Mouse (Mus musculus) thymus, postnatal 10 days (tissue): ENCODE results near the gene Gbgt1.
"Not testable (repeated sequence)": the region's sequence is repeated elsewhere in the genome, so short reads cannot be mapped to it uniquely, and the experiment has no call there.

Experiments
- DNase-seq, 2 experiments: peaks; one replicate each; pipeline ENCODE4 v3.0.0; 2021; ENCODE audit warnings: low spot score in 2 of 2

The Gbgt1 gene

GRCm38 (mm10) chr2:28498431-28498830 is 1.7 kb downstream of the Gbgt1 start:
- DNase-seq = no peak

DNA sequence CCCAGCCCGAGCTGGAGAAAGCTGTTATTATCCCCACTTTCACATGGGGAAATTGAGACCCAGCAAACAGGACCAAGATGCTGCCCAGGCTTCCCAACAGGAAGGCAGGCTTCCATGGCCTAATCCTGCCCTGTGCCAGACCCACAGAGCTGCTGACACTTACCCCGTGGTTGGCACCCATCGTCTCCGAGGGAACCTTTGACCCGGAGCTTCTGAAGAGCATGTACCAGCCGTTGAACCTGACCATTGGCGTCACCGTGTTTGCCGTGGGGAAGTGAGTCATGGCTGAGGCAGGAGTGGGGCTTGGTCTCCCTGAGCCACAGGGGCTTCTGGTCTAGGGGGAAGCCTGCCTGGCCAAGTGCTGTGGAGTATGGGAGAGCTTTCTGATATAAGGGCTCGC is 6.3 kb downstream of the Gbgt1 start:
- no peak for DNase-seq

DNA sequence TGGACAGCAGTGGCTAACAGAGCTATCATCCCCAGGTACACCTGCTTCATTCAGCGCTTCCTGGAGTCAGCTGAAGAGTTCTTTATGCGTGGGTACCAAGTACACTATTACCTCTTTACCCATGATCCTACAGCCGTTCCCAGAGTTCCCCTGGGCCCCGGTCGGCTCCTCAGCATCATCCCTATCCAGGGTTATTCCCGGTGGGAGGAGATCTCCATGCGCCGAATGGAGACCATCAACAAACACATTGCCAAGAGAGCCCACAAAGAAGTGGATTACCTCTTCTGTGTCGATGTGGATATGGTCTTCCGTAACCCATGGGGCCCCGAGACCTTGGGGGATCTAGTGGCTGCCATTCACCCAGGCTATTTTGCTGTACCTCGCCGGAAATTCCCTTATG is 8.0 kb downstream of the Gbgt1 start:
- DNase-seq = no peak

DNA sequence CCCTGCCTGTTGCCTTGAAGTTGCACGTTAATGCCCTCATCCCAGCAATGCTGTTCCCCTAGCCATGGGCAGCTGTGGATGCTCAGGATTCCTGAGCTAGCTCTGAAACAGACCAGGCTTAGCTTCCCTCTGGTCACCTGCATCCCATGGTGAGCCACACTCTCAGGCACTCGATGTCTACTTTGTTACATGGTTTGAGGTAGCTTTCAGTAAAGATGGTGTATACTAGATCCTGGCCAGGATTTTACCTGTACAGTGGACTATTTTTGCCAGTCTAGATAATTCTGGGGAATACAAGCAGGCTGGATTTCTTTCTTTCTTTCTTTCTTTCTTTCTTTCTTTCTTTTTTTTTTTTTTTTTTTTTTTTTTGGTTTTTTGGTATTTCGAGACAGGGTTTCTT is 9.1 kb downstream of the Gbgt1 start, which contains the start of gene Gm10134:
Gene Gm10134 (plus strand): TSS at position 301 of the 400 bp plus-strand sequence.
- no peak for DNase-seq

GRCm38 (mm10) chr2:28506291-28506690 is 9.6 kb downstream of the Gbgt1 start:
- no peak for DNase-seq

GRCm38 (mm10) chr2:28511600-28511999 is 14.9 kb downstream of the Gbgt1 start:
- DNase-seq = not testable (repeated sequence)

- peak in 1 of 2 experiments; percentile 53 for DNase-seq
These were observed 16.2 kb downstream of the Gbgt1 start, which contains the start of gene Ralgds for GRCm38 (mm10) chr2:28512798-28513401. Gene Ralgds, plus strand, starts transcription at chr2:28513125.

- peak; percentile 22 to 23 for DNase-seq
These were observed 17.0 kb downstream of the Gbgt1 start for GRCm38 (mm10) chr2:28513431-28514370.

DNA sequence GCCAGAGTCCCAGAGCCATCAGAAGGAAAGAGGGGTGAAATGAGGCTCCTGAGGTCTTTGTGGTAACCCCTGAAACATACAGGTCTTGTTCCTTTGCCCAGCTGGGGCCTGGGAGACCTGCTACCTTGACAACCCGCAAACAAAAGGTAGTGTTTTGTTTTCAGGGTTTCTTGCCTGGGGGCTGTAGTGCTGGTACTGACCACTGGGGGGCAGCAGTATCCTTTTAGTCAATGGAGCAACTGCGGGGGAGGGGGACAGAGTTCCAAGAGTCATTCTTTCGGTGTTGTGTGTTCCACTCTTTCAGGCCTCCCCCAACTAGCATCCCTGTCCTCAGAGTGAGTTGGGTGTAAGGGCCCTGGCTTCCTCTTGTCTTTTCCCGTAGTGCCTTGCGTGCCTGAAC is 17.8 kb downstream of the Gbgt1 start:
- peak; percentile 69 to 89 for DNase-seq

DNA sequence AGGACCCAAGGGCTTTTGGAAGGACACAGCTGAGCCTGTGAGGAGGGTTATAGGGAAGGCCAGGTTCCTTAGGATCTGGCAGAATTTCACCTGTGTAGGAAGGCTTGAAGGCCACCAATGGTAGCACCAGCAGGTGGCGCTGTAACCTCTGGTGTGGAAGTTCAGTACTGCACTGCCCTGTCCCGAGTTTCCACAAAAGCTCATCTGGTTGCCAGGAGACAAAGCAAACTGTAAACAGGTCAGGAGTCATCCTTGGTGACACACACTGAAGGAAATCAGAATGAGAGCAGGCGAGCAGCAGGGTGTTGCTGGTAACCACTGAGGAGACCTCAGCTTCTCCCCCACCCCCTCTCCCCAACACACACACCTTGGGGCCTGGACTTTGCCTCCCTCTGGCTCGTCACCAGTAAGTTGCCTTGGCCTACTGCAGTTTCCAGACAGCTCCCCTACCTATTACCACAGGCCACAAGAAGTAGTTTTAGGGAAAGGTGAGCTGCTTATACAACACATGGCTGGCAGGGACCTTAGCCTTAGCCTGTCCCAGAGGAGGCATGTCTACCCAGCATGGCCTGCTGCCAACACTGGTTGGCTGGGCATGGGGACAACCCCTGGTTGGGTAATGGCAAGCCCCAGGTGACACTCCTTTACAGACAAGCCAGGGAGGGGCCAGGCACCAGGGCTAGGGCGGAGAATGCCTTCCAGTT is 20.7 kb downstream of the Gbgt1 start:
- peak; percentile 40 to 76 for DNase-seq

GRCm38 (mm10) chr2:28518231-28518630 is 21.5 kb downstream of the Gbgt1 start:
- no peak for DNase-seq

- DNase-seq = no peak
These were observed 23.9 kb downstream of the Gbgt1 start for GRCm38 (mm10) chr2:28520581-28520980.

- no peak for DNase-seq
These were observed 25.0 kb downstream of the Gbgt1 start for GRCm38 (mm10) chr2:28521571-28522151.

GRCm38 (mm10) chr2:28522166-28522565 is 25.5 kb downstream of the Gbgt1 start:
- DNase-seq = no peak

- no peak for DNase-seq
These were observed 27.0 kb downstream of the Gbgt1 start for GRCm38 (mm10) chr2:28523643-28524117.

- DNase-seq = no peak
These were observed 27.7 kb downstream of the Gbgt1 start for GRCm38 (mm10) chr2:28524406-28524805.

- no peak for DNase-seq
These were observed 28.7 kb downstream of the Gbgt1 start for GRCm38 (mm10) chr2:28525219-28525942.

DNA sequence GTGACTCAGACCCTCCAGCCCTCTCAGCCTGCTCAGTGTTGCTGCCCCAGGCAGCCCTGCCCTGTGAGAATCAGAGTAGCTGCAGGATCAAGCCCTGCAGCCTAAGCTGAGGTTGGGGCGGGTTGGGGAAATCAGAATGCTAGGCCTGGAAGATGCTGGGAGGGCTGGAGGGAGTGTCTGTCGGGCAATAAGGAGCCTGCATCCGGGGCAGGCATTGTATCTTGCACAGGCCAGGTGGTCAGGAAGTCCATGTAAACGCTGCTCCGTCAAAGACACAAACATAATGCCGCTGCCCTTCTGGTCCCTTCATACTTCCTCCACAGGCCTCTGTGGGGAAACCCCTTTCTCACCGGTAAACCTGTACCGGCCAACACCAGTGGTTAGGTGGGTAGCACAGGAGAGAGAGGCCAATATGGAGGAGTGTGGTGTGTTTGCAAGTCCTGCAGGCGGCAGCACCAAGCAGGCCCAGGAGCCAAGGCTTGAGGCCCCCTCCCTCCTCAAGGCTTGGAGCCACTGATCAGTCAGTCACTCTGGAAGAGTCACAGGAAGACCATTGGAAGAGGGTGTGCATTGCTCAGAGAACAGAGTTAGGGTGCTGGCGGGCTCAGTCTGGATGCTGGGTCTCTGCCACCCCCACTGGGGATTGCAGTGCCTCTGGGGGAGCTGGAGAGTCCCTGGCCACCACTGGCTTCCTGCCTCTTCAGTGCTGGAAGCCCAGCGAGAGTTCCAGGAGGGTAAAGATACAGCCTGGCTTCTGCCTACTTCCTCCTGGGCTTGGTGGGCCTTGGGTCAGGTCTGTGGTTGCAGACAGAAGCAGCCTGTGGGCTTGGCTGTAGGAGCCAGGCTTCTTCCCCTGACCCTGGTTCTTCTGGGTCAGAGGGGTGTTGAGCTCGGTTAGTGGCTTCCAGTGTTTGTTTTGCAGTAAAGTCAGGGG is 29.5 kb downstream of the Gbgt1 start:
- DNase-seq = no peak

- DNase-seq = no peak
These were observed 31.0 kb downstream of the Gbgt1 start for GRCm38 (mm10) chr2:28527436-28528353.
